Mouse (Mus musculus): ENCODE results near the gene Aagab.

Aagab gene

GRCm38 (mm10) chr9:63672797-63673493, 70.5 kb downstream of the Aagab start:
- DNase-seq (ENCODE audit: low spot score) = peak; percentile 72

- DNase-seq (ENCODE audit: low spot score) = no peak
Observed at GRCm38 (mm10) chr9:63673494-63673805, 71.0 kb downstream of the Aagab start.

- DNase-seq (ENCODE audit: low spot score) = peak; percentile 37
Observed at GRCm38 (mm10) chr9:63674613-63675012, 72.2 kb downstream of the Aagab start.

GRCm38 (mm10) chr9:63677621-63678020, 75.2 kb downstream of the Aagab start:
- DNase-seq (ENCODE audit: low spot score) = peak; percentile 57

GRCm38 (mm10) chr9:63678076-63678475, 75.6 kb downstream of the Aagab start:
- DNase-seq (ENCODE audit: low spot score) = no peak

GRCm38 (mm10) chr9:63682301-63682700, 79.8 kb downstream of the Aagab start:
- DNase-seq (ENCODE audit: low spot score) = no peak

- DNase-seq (ENCODE audit: low spot score) = no peak
Observed at GRCm38 (mm10) chr9:63682943-63683342, 80.5 kb downstream of the Aagab start.

GRCm38 (mm10) chr9:63684277-63684676, 81.8 kb downstream of the Aagab start:
- no peak for DNase-seq (ENCODE audit: low spot score)

GRCm38 (mm10) chr9:63685352-63685751, 82.9 kb downstream of the Aagab start:
- no peak for DNase-seq (ENCODE audit: low spot score)

- DNase-seq (ENCODE audit: low spot score) = no peak
Observed at GRCm38 (mm10) chr9:63687413-63688015, 85.1 kb downstream of the Aagab start.

- no peak for DNase-seq (ENCODE audit: low spot score)
Observed at GRCm38 (mm10) chr9:63690511-63690910, 88.1 kb downstream of the Aagab start.

- no peak for DNase-seq (ENCODE audit: low spot score)
Observed at GRCm38 (mm10) chr9:63691960-63692359, 89.5 kb downstream of the Aagab start.

All from urinary bladder, postnatal 14 days (tissue).